Mouse (Mus musculus): ENCODE measurements at regions not wholly inside any gene's neighbourhood (a gene's known extent, or its start where the extent isn't known, plus 50 kb on each side); places are given as distances from the start of the nearest gene placed in this dataset.
A peak's percentile ranks its signal among the peaks of the same experiment; 100 is the strongest.

- no peak for DNase-seq
These were observed 96.6 kb upstream of the Atp6ap2 start for GRCm38 (mm10) chrX:12490957-12491356.

DNA sequence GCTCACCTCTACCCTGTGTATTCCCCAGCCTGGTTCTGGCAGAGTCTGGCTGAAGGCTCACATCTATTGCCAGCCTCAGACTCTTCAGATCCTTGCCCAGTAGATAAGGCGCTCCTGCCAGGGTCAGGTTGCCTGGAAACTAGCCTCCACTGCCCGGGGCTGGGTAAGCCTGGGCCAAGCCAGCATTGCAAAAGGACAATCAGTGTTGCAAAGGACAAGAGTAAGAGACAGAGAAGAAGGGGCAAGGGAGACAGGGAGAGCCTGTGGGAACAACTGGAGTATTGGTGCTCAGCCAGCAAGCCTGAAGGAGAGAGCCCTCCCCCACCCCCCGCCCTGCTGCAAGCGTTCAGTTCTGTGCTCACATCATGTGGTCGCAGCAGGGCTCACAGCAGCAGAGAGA is 94.4 kb upstream of the Atp6ap2 start:
- DNase-seq = no peak

DNA sequence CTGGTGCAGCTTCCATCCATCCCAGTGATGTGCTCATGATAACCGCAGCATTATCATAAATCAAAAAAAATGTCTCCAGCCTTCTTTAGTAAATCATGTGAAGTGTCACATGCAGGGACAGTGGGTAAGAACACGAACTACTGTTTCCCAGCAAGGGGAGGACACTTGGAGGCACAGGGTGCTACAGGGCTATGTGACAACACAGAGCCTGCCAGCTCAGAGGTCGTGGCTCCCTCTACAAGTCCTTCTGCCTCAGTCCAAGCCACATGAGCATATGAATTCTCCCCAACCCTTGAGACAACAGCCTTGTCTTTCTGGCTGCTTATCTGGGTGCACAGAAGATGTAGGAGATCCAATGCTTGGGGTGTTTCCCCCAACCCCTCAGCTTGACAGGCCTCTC is 93.7 kb upstream of the Atp6ap2 start:
- no peak for DNase-seq

DNA sequence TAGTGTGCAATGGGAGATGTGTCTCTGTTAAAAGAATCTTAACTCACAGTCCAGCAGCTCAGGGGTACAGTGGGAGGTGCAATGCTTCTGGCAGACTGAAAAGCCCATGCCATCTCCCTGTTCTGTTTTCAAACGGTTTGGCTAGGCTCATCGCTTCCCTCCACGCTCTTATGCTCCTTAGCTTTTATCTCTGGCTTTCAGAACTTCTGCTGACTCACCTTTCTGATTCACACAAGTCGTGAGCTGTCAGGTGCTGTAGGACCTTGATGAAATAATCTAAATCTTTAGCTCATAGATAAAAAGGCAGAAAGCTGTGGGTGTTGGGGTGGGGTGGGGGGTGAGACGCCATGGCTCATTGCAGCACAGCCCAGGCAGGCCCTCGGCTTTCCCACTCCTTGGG is 93.1 kb upstream of the Atp6ap2 start:
- DNase-seq = no peak

DNA sequence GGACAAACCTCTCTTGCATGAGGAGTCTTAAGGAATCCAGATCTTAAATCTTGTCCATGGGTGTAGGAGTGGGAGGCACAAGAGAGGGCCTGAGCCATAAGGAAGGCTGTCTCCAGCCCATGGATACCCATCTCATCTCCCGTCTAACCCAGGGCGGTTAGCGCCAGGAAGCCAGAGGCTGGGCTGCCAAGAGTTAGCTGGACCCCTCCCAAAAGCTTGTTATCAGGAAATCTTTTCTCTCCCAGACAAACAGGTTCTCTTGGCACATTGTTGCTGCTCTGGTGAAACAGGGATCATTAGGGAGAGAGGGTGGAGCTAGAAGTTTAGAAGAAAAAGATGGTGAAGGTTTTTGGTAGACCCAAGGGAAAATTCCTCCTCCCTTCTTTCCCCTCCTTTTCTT is 87.0 kb upstream of the Atp6ap2 start:
- peak; percentile 4 to 8 for DNase-seq

DNA sequence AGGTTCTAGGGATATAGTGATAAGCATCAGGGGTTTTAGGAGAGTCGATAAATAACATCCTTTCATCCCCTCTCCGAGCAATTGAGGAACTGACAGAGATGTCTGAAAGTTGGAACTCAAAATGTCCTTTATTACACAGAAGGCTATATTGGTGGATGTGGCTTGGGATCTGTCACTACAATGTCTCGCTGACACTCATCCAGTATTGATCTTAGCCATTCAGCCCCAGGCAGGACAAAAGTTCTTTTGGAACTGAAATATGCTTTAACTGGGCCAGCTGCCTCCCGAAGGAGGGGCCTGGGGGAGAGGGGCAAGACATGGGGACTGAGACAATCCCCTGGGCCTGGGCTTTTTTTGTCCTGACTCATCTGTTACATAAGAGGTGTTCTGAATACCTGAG is 85.2 kb upstream of the Atp6ap2 start:
- DNase-seq = no peak

- no peak for DNase-seq
These were observed 84.0 kb upstream of the Atp6ap2 start for GRCm38 (mm10) chrX:12503581-12503980.

- no peak for DNase-seq
These were observed 76.5 kb upstream of the Atp6ap2 start for GRCm38 (mm10) chrX:12511119-12511518.

DNA sequence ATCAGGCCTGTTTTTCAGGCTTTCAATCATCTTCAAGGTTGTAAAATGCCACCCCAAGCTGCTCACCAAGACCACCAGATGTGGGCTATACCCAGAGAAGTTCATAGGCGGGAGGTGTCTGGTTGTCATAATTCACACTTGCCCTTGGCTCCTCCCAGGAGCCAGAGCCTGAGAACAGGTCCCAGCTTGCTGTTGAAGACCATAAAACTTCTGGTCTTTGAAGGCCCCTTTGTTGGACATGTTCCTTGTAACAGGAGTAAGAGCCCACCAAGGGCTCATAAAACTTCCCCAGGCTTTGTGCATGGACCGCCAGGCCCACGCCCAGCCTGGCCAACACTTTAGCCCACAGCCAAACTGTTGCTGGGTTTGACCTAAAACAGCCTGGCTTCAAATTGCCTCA is 62.6 kb upstream of the Atp6ap2 start:
- DNase-seq = no peak

GRCm38 (mm10) chrX:12530406-12531311 is 56.9 kb upstream of the Atp6ap2 start:
- no peak for DNase-seq
